Mouse (Mus musculus) CH12.LX (cell line): Measurements from ENCODE around the gene Cdipt. TPM values are rescaled to one million over a fixed set of nuclear protein-coding genes. Genes with fewer than 3 reads are reported as not detected.

Experiments used
- DNase-seq: peaks from one replicate; pipeline ENCODE4 v3.0.0-alpha.2; 2013; ENCODE audit errors: extremely low read depth
- H3K27ac ChIP-seq: 2 replicates; pipeline ENCODE4 v1.5.1; 2012; ENCODE audit warnings: low read depth, mild to moderate bottlenecking, control low read depth, moderate library complexity; ENCODE audit not compliant: insufficient read depth
- H3K27me3 ChIP-seq: replicated peaks from 2 replicates; pipeline ENCODE3; 2012; ENCODE audit warnings: inconsistent platforms
- H3K36me3 ChIP-seq, 2 experiments: replicated peaks in 1 of 2; 2 replicates each; pipeline versions ENCODE3 to v1.6.1; 2012; ENCODE audit warnings: inconsistent platforms in 1 of 2, low read length in 1 of 2, mild to moderate bottlenecking in 1 of 2, mixed read lengths in 1 of 2, moderate library complexity in 1 of 2; ENCODE audit not compliant: control insufficient read depth in 1 of 2, insufficient read depth in 1 of 2
- H3K4me1 ChIP-seq, 2 experiments: 2 replicates each; pipeline ENCODE4 v1.6.1; 2012; ENCODE audit warnings: inconsistent platforms in 1 of 2, moderate library complexity in 1 of 2; ENCODE audit not compliant: insufficient read depth in 2 of 2, control insufficient read depth in 1 of 2
- H3K4me2 ChIP-seq: 2 replicates; pipeline ENCODE4 v1.6.1; 2012; ENCODE audit warnings: low read depth, mild to moderate bottlenecking, control low read depth; ENCODE audit not compliant: poor library complexity, insufficient read depth, severe bottlenecking
- H3K4me3 ChIP-seq, 3 experiments: fragments of 150-350 bp in 1 of 3; sonication (generic) in 1 of 3; replicated peaks in 1 of 3; 2 replicates each; pipeline versions ENCODE3 to v1.5.1; 2011 to 2012; ENCODE audit warnings: low read depth in 2 of 3, low read length in 2 of 3, mild to moderate bottlenecking in 2 of 3, moderate library complexity in 2 of 3, control low read depth in 1 of 3, improper control_type of control experiment in 1 of 3, inconsistent platforms in 1 of 3, mixed read lengths in 1 of 3; ENCODE audit not compliant: poor library complexity in 1 of 3
- H3K79me2 ChIP-seq: replicated peaks from 2 replicates; pipeline ENCODE4 v1.6.1; 2012; ENCODE audit warnings: mild to moderate bottlenecking, moderate library complexity; ENCODE audit not compliant: control insufficient read depth, poor library complexity, insufficient read depth, severe bottlenecking; ENCODE audit errors: extremely low read depth
- H3K9ac ChIP-seq: 2 replicates; pipeline ENCODE4 v1.6.1; 2012; ENCODE audit warnings: low read depth, mild to moderate bottlenecking, control low read depth, moderate library complexity; ENCODE audit not compliant: insufficient read depth
- H3K9me3 ChIP-seq: replicated peaks from 2 replicates; pipeline ENCODE3; 2012; ENCODE audit warnings: low read length, inconsistent platforms, mixed read lengths
- BHLHE40 ChIP-seq: IDR thresholded peaks from 2 replicates; pipeline ENCODE4 v1.6.1; 2011; ENCODE audit warnings: mild to moderate bottlenecking, low read depth, low read length, improper control_type of control experiment
- CHD1 ChIP-seq: IDR thresholded peaks from 2 replicates; pipeline ENCODE4 v1.6.1; 2012; ENCODE audit warnings: low read depth, low read length, improper control_type of control experiment, inconsistent platforms
- CHD2 ChIP-seq: IDR thresholded peaks from 2 replicates; pipeline ENCODE4 v1.6.1; 2011; ENCODE audit warnings: low read length, improper control_type of control experiment
- E2F4 ChIP-seq: IDR thresholded peaks from 2 replicates; pipeline ENCODE4 v1.6.1; 2011; ENCODE audit warnings: low read depth, low read length, improper control_type of control experiment; ENCODE audit not compliant: insufficient replicate concordance
- ELF1 ChIP-seq: IDR thresholded peaks from 2 replicates; pipeline ENCODE4 v1.6.1; 2014; ENCODE audit warnings: low read depth, mild to moderate bottlenecking, inconsistent platforms, low read length, improper control_type of control experiment
- EP300 ChIP-seq: IDR thresholded peaks from 2 replicates; pipeline ENCODE4 v1.6.1; 2011; ENCODE audit warnings: low read length, improper control_type of control experiment
- ETS1 ChIP-seq: conservative IDR thresholded peaks from 2 replicates; pipeline ENCODE4 v1.6.1; 2012; ENCODE audit warnings: low read depth, mild to moderate bottlenecking, inconsistent platforms, low read length, improper control_type of control experiment, moderate library complexity
- GABPA ChIP-seq: IDR thresholded peaks from 2 replicates; pipeline ENCODE4 v1.6.1; 2012; ENCODE audit warnings: low read depth, low read length, improper control_type of control experiment, inconsistent platforms; ENCODE audit not compliant: insufficient replicate concordance
- IRF4 ChIP-seq: IDR thresholded peaks from 2 replicates; pipeline ENCODE4 v1.6.1; 2014; ENCODE audit warnings: low read depth, mild to moderate bottlenecking, inconsistent platforms, low read length, improper control_type of control experiment
- JUN ChIP-seq: IDR thresholded peaks from 2 replicates; pipeline ENCODE4 v1.6.1; 2011; ENCODE audit warnings: low read depth, mild to moderate bottlenecking, low read length, improper control_type of control experiment, moderate library complexity; ENCODE audit not compliant: insufficient read depth
- JUND ChIP-seq: conservative IDR thresholded peaks from 2 replicates; pipeline ENCODE4 v1.6.1; 2011; ENCODE audit warnings: low read depth, low read length, improper control_type of control experiment
- MAX ChIP-seq: IDR thresholded peaks from 2 replicates; pipeline ENCODE4 v1.6.1; 2011; ENCODE audit warnings: low read length, improper control_type of control experiment
- MAZ ChIP-seq: IDR thresholded peaks from 2 replicates; pipeline ENCODE4 v1.6.1; 2012; ENCODE audit warnings: low read depth, mild to moderate bottlenecking, inconsistent platforms, low read length, improper control_type of control experiment, moderate library complexity
- MEF2A ChIP-seq: IDR thresholded peaks from 2 replicates; pipeline ENCODE4 v1.6.1; 2014; ENCODE audit warnings: low read depth, mild to moderate bottlenecking, inconsistent platforms, low read length, improper control_type of control experiment, borderline replicate concordance
- MXI1 ChIP-seq: IDR thresholded peaks from 2 replicates; pipeline ENCODE4 v1.6.1; 2011; ENCODE audit warnings: mild to moderate bottlenecking, low read depth, low read length, improper control_type of control experiment
- NELFE ChIP-seq: IDR thresholded peaks from 2 replicates; pipeline ENCODE4 v1.6.1; 2011; ENCODE audit warnings: low read depth, low read length, improper control_type of control experiment
- NRF1 ChIP-seq: IDR thresholded peaks from 2 replicates; pipeline ENCODE4 v1.6.1; 2014; ENCODE audit warnings: low read depth, mild to moderate bottlenecking, inconsistent platforms, low read length, improper control_type of control experiment, moderate library complexity
- PAX5 ChIP-seq: IDR thresholded peaks from 2 replicates; pipeline ENCODE4 v1.6.1; 2012; ENCODE audit warnings: low read length, inconsistent platforms, mixed read lengths
- POLR2A ChIP-seq: IDR thresholded peaks from 2 replicates; pipeline ENCODE4 v1.6.1; 2011; ENCODE audit warnings: low read depth, mild to moderate bottlenecking, improper control_type of control experiment, low read length
- POLR2AphosphoS2 ChIP-seq: IDR thresholded peaks from 2 replicates; pipeline ENCODE4 v1.6.1; 2011; ENCODE audit warnings: low read depth, low read length, improper control_type of control experiment
- RAD21 ChIP-seq: IDR thresholded peaks from 2 replicates; pipeline ENCODE4 v1.6.1; 2011; ENCODE audit warnings: low read depth, mild to moderate bottlenecking, low read length, improper control_type of control experiment, moderate library complexity
- SIN3A ChIP-seq: IDR thresholded peaks from 2 replicates; pipeline ENCODE4 v1.6.1; 2012; ENCODE audit warnings: low read length, improper control_type of control experiment, inconsistent platforms
- SMC3 ChIP-seq: IDR thresholded peaks from 2 replicates; pipeline ENCODE4 v1.6.1; 2011; ENCODE audit warnings: low read depth, low read length, improper control_type of control experiment
- TCF12 ChIP-seq: IDR thresholded peaks from 2 replicates; pipeline ENCODE4 v1.6.1; 2014; ENCODE audit warnings: low read depth, mild to moderate bottlenecking, inconsistent platforms, low read length, improper control_type of control experiment
- UBTF ChIP-seq: IDR thresholded peaks from 2 replicates; pipeline ENCODE4 v1.6.1; 2012; ENCODE audit warnings: low read depth, mild to moderate bottlenecking, inconsistent platforms, low read length, improper control_type of control experiment, moderate library complexity
- ZC3H11A ChIP-seq: IDR thresholded peaks from 2 replicates; pipeline ENCODE4 v1.6.1; 2012; ENCODE audit warnings: low read depth, mild to moderate bottlenecking, inconsistent platforms, low read length, improper control_type of control experiment
- dilution Hi-C: fragments of 300-500 bp; cut with MboI; formaldehyde crosslinking; loops from 2 replicates; pipeline ENCODE4 v1.14.3; 2020; ENCODE audit warnings: low sequenced_read_pairs; ENCODE audit not compliant: extremely low pct_unique_long_range_greater_than_20kb, extremely low pct_ligation_motif_present
- in situ Hi-C: fragments of 300-500 bp; cut with MboI; formaldehyde crosslinking; loops from 3 replicates; pipeline ENCODE4 v1.14.3; 2019; ENCODE audit warnings: low sequenced_read_pairs, low pct_ligation_motif_present, low pct_unique_long_range_greater_than_20kb, mixed read lengths
- polyA plus RNA-seq: library from polyadenylated mRNA; unstranded; fragments of >175 nt; gene quantifications from 2 replicates; pipeline ENCODE4 v1.2.1, GENCODE M21; 2012; ENCODE audit warnings: low read depth; ENCODE audit not compliant: insufficient read length
- total RNA-seq, 2 experiments: library from RNA; depleted of rRNA; stranded (reverse); fragments of 300-350 nt in 1 of 2; fragments of >200 nt in 1 of 2; gene quantifications; 2 replicates each; pipeline ENCODE4 v1.2.3; 2012 to 2014

Gene Cdipt
- total and polyA plus RNA-seq, 3 experiments = 72.8 to 138 (median 108) TPM

- no peaks in the 10 kb centered on the region for H3K9me3 ChIP-seq
- DNase-seq = no peak
- dilution Hi-C loops = no loop called here
Measured at GRCm38 (mm10) chr7:126965568-126965967, 10.1 kb upstream of the Cdipt start.

DNA sequence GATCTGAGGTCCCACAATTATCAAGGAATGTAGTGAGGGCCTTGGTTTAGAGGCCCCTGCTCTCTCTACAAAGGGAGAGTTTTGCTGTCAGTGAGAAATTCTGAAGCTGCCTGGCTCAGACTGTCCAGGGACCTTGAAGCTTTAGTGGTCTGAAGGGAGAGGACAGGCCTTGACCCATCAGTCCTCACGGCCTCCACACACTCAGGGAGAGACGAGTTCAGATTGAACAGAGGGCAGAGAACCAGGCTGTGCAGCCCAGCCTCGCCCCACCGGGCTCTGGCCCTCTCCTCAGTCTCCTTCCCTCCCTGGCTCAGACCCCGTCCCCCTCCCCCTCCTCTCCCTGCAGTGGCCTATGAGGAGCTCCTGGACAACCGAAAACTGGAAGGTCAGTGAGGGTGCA, 8.4 kb upstream of the Cdipt start:
- no peak for TF ChIP-seq CHD2
- no peak for TF ChIP-seq CHD1
- TF ChIP-seq ZC3H11A = no peak
- no peak for TF ChIP-seq RAD21
- no peak for TF ChIP-seq SIN3A
- no peak for TF ChIP-seq MAX
- TF ChIP-seq JUN = no peak
- TF ChIP-seq NRF1 = no peak
- no peak for TF ChIP-seq ELF1
- no peak for TF ChIP-seq PAX5
- no peak for TF ChIP-seq ETS1
- no peak for TF ChIP-seq JUND
- no peaks in the 10 kb centered on the region for H3K79me2 ChIP-seq
- H3K4me1 ChIP-seq = peaks cover 14 to 27% of the 10 kb centered on the region in 2 experiments
- no peaks in the 10 kb centered on the region for H3K27me3 ChIP-seq
- H3K4me3 ChIP-seq = no peak overlapping the region
- H3K36me3 ChIP-seq = peaks cover 40 to 81% of the 10 kb centered on the region in 2 experiments
- no peak overlapping the region for H3K4me2 ChIP-seq
- H3K27ac ChIP-seq = no peak overlapping the region
- H3K9ac ChIP-seq = no peak overlapping the region
- no peak for DNase-seq
- in situ Hi-C loops (loop anchor here (10.0 kb wide), 1 partner anchor 263 kb away; the partner anchor contains the start of gene Coro1a), dilution Hi-C loops (no loop called here)
- H3K9me3 ChIP-seq = no peaks in the 10 kb centered on the region

More at GRCm38 (mm10) chr7:126965568-126965967, 10.1 kb upstream of the Cdipt start:
- H3K36me3 ChIP-seq = peaks cover 47 to 83% of the 10 kb centered on the region in 2 experiments
- TF ChIP-seq MEF2A = no peak
- TF ChIP-seq NELFE = no peak
- no peak for TF ChIP-seq GABPA
- no peak for TF ChIP-seq MAZ
- no peak for TF ChIP-seq E2F4
- TF ChIP-seq MAX = no peak
- TF ChIP-seq UBTF = no peak
- TF ChIP-seq POLR2AphosphoS2 = no peak
- TF ChIP-seq NRF1 = no peak
- no peak for TF ChIP-seq SMC3
- TF ChIP-seq BHLHE40 = no peak
- TF ChIP-seq CHD2 = no peak
- no peak for TF ChIP-seq MXI1
- TF ChIP-seq TCF12 = no peak
- TF ChIP-seq EP300 = no peak
- TF ChIP-seq IRF4 = no peak
- TF ChIP-seq JUND = no peak
- TF ChIP-seq POLR2A = no peak
- TF ChIP-seq, all 38 proteins: peak for 0
- H3K79me2 ChIP-seq = no peaks in the 10 kb centered on the region
- no peaks in the 10 kb centered on the region for H3K27me3 ChIP-seq
- no peak overlapping the region for H3K4me2 ChIP-seq
- no peak overlapping the region for H3K9ac ChIP-seq
- H3K4me3 ChIP-seq = no peak overlapping the region
- no peak overlapping the region for H3K27ac ChIP-seq
- in situ Hi-C loops = loop anchor here (10.0 kb wide), 1 partner anchor 261 kb away; the partner anchor contains the start of gene Coro1a
- H3K4me1 ChIP-seq = peaks cover 14 to 35% of the 10 kb centered on the region in 2 experiments
